Mouse (Mus musculus) layer of hippocampus, adult 9-11 months (tissue): ENCODE results near the gene Nbas.

Experiments
- DNase-seq: peaks from one replicate; pipeline ENCODE4 v3.0.0; 2022

The Nbas gene

GRCm38 (mm10) chr12:13268826-13269449 is at the start of gene Nbas:
Gene Nbas, plus strand, starts transcription at chr12:13269133.
- DNase-seq: peak; percentile 78

- DNase-seq: no peak
Measured at GRCm38 (mm10) chr12:13242453-13242852, 26.5 kb upstream of the Nbas start.

GRCm38 (mm10) chr12:13248691-13249572 is 20.0 kb upstream of the Nbas start, which contains the start of gene Ddx1:
Gene Ddx1, minus strand, starts transcription at chr12:13249213.
- DNase-seq: peak; percentile 71

- no peak for DNase-seq
Measured at GRCm38 (mm10) chr12:13249573-13249919, 19.4 kb upstream of the Nbas start.

GRCm38 (mm10) chr12:13255068-13255467 is 13.9 kb upstream of the Nbas start:
- DNase-seq: peak; percentile 26

GRCm38 (mm10) chr12:13255701-13256100 is 13.2 kb upstream of the Nbas start:
- no peak for DNase-seq

- DNase-seq: no peak
Measured at GRCm38 (mm10) chr12:13268412-13268811, 521 bp upstream of the Nbas start.

- no peak for DNase-seq
Measured at GRCm38 (mm10) chr12:13269570-13270390, 847 bp downstream of the Nbas start.

- no peak for DNase-seq
Measured at GRCm38 (mm10) chr12:13291453-13291852, 22.5 kb downstream of the Nbas start.

GRCm38 (mm10) chr12:13293421-13293881 is 24.5 kb downstream of the Nbas start:
- DNase-seq: no peak

- peak; percentile 81 for DNase-seq
Measured at GRCm38 (mm10) chr12:13303037-13303436, 34.1 kb downstream of the Nbas start.

- no peak for DNase-seq
Measured at GRCm38 (mm10) chr12:13313966-13314365, 45.0 kb downstream of the Nbas start.

- no peak for DNase-seq
Measured at GRCm38 (mm10) chr12:13314384-13314783, 45.5 kb downstream of the Nbas start.

- peak; percentile 42 for DNase-seq
Measured at GRCm38 (mm10) chr12:13315081-13315480, 46.1 kb downstream of the Nbas start.

GRCm38 (mm10) chr12:13342535-13342934 is 73.6 kb downstream of the Nbas start:
- no peak for DNase-seq

GRCm38 (mm10) chr12:13356201-13356600 is 87.3 kb downstream of the Nbas start:
- no peak for DNase-seq

- DNase-seq: no peak
Measured at GRCm38 (mm10) chr12:13356769-13357168, 87.8 kb downstream of the Nbas start.

- DNase-seq: no peak
Measured at GRCm38 (mm10) chr12:13357229-13357628, 88.3 kb downstream of the Nbas start.

GRCm38 (mm10) chr12:13358849-13359248 is 89.9 kb downstream of the Nbas start:
- no peak for DNase-seq

- no peak for DNase-seq
Measured at GRCm38 (mm10) chr12:13360183-13360811, 91.4 kb downstream of the Nbas start.

- DNase-seq: no peak
Measured at GRCm38 (mm10) chr12:13381580-13381979, 112.6 kb downstream of the Nbas start.

GRCm38 (mm10) chr12:13382046-13382445 is 113.1 kb downstream of the Nbas start:
- no peak for DNase-seq

GRCm38 (mm10) chr12:13389644-13390043 is 120.7 kb downstream of the Nbas start:
- no peak for DNase-seq
